In genomic region chr16:84507681-84508080, GRCm38 (mm10) we compare ENCODE assay signal across 22 mouse cellular contexts. TPM values are rescaled to one million over a fixed set of nuclear protein-coding genes. Genes with fewer than 3 reads are reported as not detected.
"Had no signal": no experiment of that assay in that cellular context is flagged by ENCODE, and none has a peak within 500 bp of the region (broad histone marks: within the 10 kb centered on the region; RNA-seq: fewer than 3 reads in every experiment).

No protein-coding gene starts in this region.

- H3K36me3 ChIP-seq: neural tube, embryonic 13.5 days; neural tube, embryonic 15.5 days; stomach, embryonic 15.5 days had no signal

- H3K9ac ChIP-seq: neural tube, embryonic 13.5 days; neural tube, embryonic 15.5 days; stomach, embryonic 15.5 days had no signal

- H3K9me3 ChIP-seq: neural tube, embryonic 15.5 days; stomach, embryonic 15.5 days had no signal

- H3K4me2 ChIP-seq: neural tube, embryonic 13.5 days; neural tube, embryonic 15.5 days; stomach, embryonic 15.5 days had no signal

- H3K27me3 ChIP-seq: neural tube, embryonic 13.5 days; neural tube, embryonic 15.5 days; stomach, embryonic 15.5 days had no signal

- H3K4me1 ChIP-seq: neural tube, embryonic 13.5 days; neural tube, embryonic 15.5 days; stomach, embryonic 15.5 days had no signal

- H3K4me3 ChIP-seq: neural tube, embryonic 13.5 days; neural tube, embryonic 15.5 days; stomach, embryonic 15.5 days had no signal

- H3K27ac ChIP-seq: neural tube, embryonic 13.5 days; neural tube, embryonic 15.5 days; stomach, embryonic 15.5 days; stomach, postnatal 0 days had no signal

- DNase-seq: retina, postnatal 1 day; right cerebral cortex, adult 18-20 months; right cerebral cortex, postnatal 14 days; right cerebral cortex, postnatal 25 days; right cerebral cortex, postnatal 4 days; spleen, adult 18-20 months; thymus, adult 18-20 months; thymus, adult 2 months; thymus, postnatal 14 days; thymus, postnatal 25 days; thymus, postnatal 36 days; thymus, postnatal 4 days had no signal

RNA-seq across cellular contexts. Expression of gene A730009L09Rik, which starts 7.2 kb away (rescaled TPM):
- polyA plus RNA-seq: neural tube, embryonic 13.5 days; neural tube, embryonic 14.5 days; small intestine, adult 2 months; spleen, adult 2 months; stomach, embryonic 14.5 days; stomach, embryonic 15.5 days; stomach, embryonic 16.5 days; stomach, postnatal 0 days; thymus, adult 2 months; thymus, postnatal 0 days had no signal
